In the genomic region with DNA sequence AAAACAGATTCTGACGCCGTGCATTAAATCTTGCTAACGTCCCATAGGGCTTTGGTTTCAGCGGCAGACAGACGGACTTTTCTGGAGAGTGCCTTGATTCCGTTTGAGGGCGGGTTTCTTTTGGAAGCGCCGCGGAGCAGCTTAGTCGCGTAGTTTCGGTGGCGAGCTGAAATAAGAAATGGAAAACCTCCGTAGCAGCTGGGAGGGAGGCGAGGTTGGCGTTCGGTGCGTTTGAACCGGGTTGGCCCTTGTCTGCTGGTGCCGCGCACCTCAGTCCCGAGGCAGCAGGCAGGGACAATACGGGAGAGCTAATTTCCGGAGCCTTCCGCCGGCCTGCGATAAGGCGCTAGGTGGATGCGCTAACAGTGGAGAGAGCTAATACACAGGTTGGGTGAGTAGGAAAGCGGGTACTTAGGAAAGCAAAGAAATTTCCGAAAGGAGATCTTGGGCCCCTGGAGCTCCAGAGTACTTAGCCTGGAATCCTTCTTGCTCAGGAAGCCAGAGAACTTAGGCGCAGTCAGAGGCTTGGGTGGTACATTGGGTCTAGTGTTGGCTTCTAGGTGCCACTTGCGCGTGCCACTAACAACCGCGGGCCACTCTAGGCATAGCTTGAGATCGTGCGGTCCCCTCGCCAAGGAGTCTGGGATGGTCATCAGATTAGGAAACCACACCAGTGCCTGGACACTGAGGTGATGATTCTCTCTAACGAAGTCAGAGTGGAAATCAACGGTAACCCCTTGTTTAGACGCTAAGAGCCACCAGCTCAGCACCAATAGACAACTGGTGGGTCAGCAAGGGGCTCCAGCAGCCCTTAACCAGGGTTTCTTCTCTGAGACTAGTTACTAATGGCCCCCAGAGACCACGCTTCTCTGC, we compare ENCODE assay signal across 7 mouse cellular contexts. TPM values are rescaled to one million over a fixed set of nuclear protein-coding genes. Genes with fewer than 3 reads are reported as not detected.
DNase-seq lines count a peak whose midpoint lies in the region; ATAC-seq and TF ChIP-seq lines count a peak whose summit lies in the region.

No protein-coding gene starts in this region.

- under 1% methylated on average over 44 of the region's 44 CpGs for WGBS in midbrain, embryonic 10.5 days
- WGBS in midbrain, embryonic 16.5 days: under 1% methylated on average over 44 of the region's 44 CpGs
- under 1% methylated on average over 44 of the region's 44 CpGs for WGBS in forebrain, embryonic 12.5 days
- 3% methylated on average over 44 of the region's 44 CpGs for WGBS in intestine, postnatal 0 days
- WGBS in midbrain, postnatal 0 days: 3% methylated on average over 44 of the region's 44 CpGs

- no peaks in the 10 kb centered on the region for H3K36me3 ChIP-seq in midbrain, embryonic 10.5 days
- H3K36me3 ChIP-seq in midbrain, embryonic 16.5 days (ENCODE audit: control insufficient read depth, insufficient read depth, low read length): no peaks in the 10 kb centered on the region
- no peaks in the 10 kb centered on the region for H3K36me3 ChIP-seq in forebrain, embryonic 12.5 days (replicated peaks)
- H3K36me3 ChIP-seq in intestine, postnatal 0 days (ENCODE audit: control insufficient read depth, insufficient read depth): no peaks in the 10 kb centered on the region
- H3K36me3 ChIP-seq in midbrain, postnatal 0 days (ENCODE audit: insufficient read depth, low read length): no peaks in the 10 kb centered on the region

- no peak overlapping the region for H3K4me2 ChIP-seq in midbrain, embryonic 16.5 days (ENCODE audit: low read length)
- H3K4me2 ChIP-seq in forebrain, embryonic 12.5 days: peak overlapping the region; percentile 19
- peak overlapping the region; percentile 56 for H3K4me2 ChIP-seq in intestine, postnatal 0 days (replicated peaks; ENCODE audit: low read depth)
- H3K4me2 ChIP-seq in midbrain, postnatal 0 days (ENCODE audit: low read depth, low read length, poor library complexity, severe bottlenecking): peak overlapping the region; percentile 9; the same call in 1 of the 2 replicates

- H3K9ac ChIP-seq in midbrain, embryonic 16.5 days (ENCODE audit: low read depth, low read length): no peak overlapping the region
- 0 out of 2 replicates have a peak overlapping the region, but pooled peaks have one; percentile 9 for H3K9ac ChIP-seq in forebrain, embryonic 12.5 days
- no peak overlapping the region for H3K9ac ChIP-seq in intestine, postnatal 0 days (ENCODE audit: low read depth, low read length)
- no peak overlapping the region for H3K9ac ChIP-seq in midbrain, postnatal 0 days (replicated peaks; ENCODE audit: low read length, poor library complexity, severe bottlenecking)

- peaks cover 100% of the 10 kb centered on the region for H3K27me3 ChIP-seq in midbrain, embryonic 10.5 days (ENCODE audit: low read depth, poor library complexity, severe bottlenecking)
- H3K27me3 ChIP-seq in midbrain, embryonic 16.5 days (ENCODE audit: control insufficient read depth, insufficient read depth, low read depth, low read length): peaks cover 57% of the 10 kb centered on the region
- H3K27me3 ChIP-seq in forebrain, embryonic 12.5 days: peaks cover 98% of the 10 kb centered on the region
- peaks cover 87% of the 10 kb centered on the region for H3K27me3 ChIP-seq in intestine, postnatal 0 days (replicated peaks; ENCODE audit: control insufficient read depth, insufficient read depth, low read length)
- peaks cover 59% of the 10 kb centered on the region for H3K27me3 ChIP-seq in midbrain, postnatal 0 days (ENCODE audit: insufficient read depth, low read length)

- no peaks in the 10 kb centered on the region for H3K9me3 ChIP-seq in midbrain, embryonic 10.5 days (replicated peaks)
- H3K9me3 ChIP-seq in midbrain, embryonic 16.5 days (replicated peaks; ENCODE audit: control insufficient read depth, low read length, poor library complexity, severe bottlenecking): no peaks in the 10 kb centered on the region
- H3K9me3 ChIP-seq in forebrain, embryonic 12.5 days: no peaks in the 10 kb centered on the region
- H3K9me3 ChIP-seq in intestine, postnatal 0 days (ENCODE audit: control insufficient read depth): no peaks in the 10 kb centered on the region
- no peaks in the 10 kb centered on the region for H3K9me3 ChIP-seq in midbrain, postnatal 0 days (ENCODE audit: low read length)

- ATAC-seq in midbrain, embryonic 16.5 days: no peak
- ATAC-seq in forebrain, embryonic 12.5 days (ENCODE audit: low FRiP score): no peak
- no peak for ATAC-seq in intestine, postnatal 0 days
- no peak for ATAC-seq in midbrain, postnatal 0 days (ENCODE audit: low FRiP score)

- TF ChIP-seq CTCF in intestine, postnatal 0 days (IDR thresholded peaks at IDR 0.05; ENCODE audit: low read depth): no peak
- no peak for TF ChIP-seq CTCF in midbrain, postnatal 0 days (IDR thresholded peaks at IDR 0.05)

- intact Hi-C loops in left cerebral cortex, postnatal 14 days (cut with DNase I): no loop called here

- peak overlapping the region; percentile 35 for H3K4me3 ChIP-seq in midbrain, embryonic 10.5 days
- H3K4me3 ChIP-seq in midbrain, embryonic 16.5 days (ENCODE audit: low read depth, low read length): no peak overlapping the region
- H3K4me3 ChIP-seq in forebrain, embryonic 12.5 days (replicated peaks): peak overlapping the region; percentile 13
- peak overlapping the region; percentile 32 for H3K4me3 ChIP-seq in intestine, postnatal 0 days (ENCODE audit: low read depth, low read length)
- H3K4me3 ChIP-seq in midbrain, postnatal 0 days (ENCODE audit: low read depth, low read length): peak overlapping the region; percentile 10; the same call in 1 of the 2 replicates

- peaks cover 27% of the 10 kb centered on the region for H3K4me1 ChIP-seq in midbrain, embryonic 10.5 days
- H3K4me1 ChIP-seq in midbrain, embryonic 16.5 days (ENCODE audit: control insufficient read depth, insufficient read depth, low read length): peaks cover 11% of the 10 kb centered on the region
- H3K4me1 ChIP-seq in forebrain, embryonic 12.5 days: peaks cover 19% of the 10 kb centered on the region
- H3K4me1 ChIP-seq in intestine, postnatal 0 days (replicated peaks; ENCODE audit: control insufficient read depth, insufficient read depth, low read length): 0 out of 2 replicates have a peak, but pooled peaks cover 4% of the 10 kb centered on the region
- peaks cover 11% of the 10 kb centered on the region for H3K4me1 ChIP-seq in midbrain, postnatal 0 days (ENCODE audit: insufficient read depth, low read length)

- no peak overlapping the region; the same call in 1 of the 2 replicates for H3K27ac ChIP-seq in midbrain, embryonic 10.5 days (replicated peaks)
- no peak overlapping the region for H3K27ac ChIP-seq in midbrain, embryonic 16.5 days (ENCODE audit: low read length)
- no peak overlapping the region for H3K27ac ChIP-seq in forebrain, embryonic 12.5 days
- H3K27ac ChIP-seq in intestine, postnatal 0 days (ENCODE audit: low read depth, low read length): no peak overlapping the region
- no peak overlapping the region for H3K27ac ChIP-seq in midbrain, postnatal 0 days (ENCODE audit: low read depth, low read length)

- peak; percentile 61 for DNase-seq in midbrain, embryonic 10.5 days (ENCODE audit: low spot score)
- DNase-seq in midbrain, postnatal 0 days (ENCODE audit: low spot score): no peak
- no peak for DNase-seq in frontal cortex, postnatal 10 days (ENCODE audit: low spot score in 2 of 2)
- no peak for DNase-seq in left cerebral cortex, postnatal 14 days (ENCODE audit: low spot score in 2 of 2)

RNA-seq across cellular contexts. Expression of a gene that starts 5.1 kb away (rescaled TPM):
- polyA plus RNA-seq in midbrain, embryonic 10.5 days (2016; fragmentation: Nextera tagmentation; extraction: Ambion mirVana): 6.5 and 6.7 TPM in 2 replicates
- 0.53 and 0.62 TPM in 2 replicates for polyA plus RNA-seq in midbrain, embryonic 16.5 days (2015; fragmentation: Nextera tagmentation; extraction: Ambion mirVana)
- polyA plus RNA-seq in forebrain, embryonic 12.5 days (2016; fragmentation: Nextera tagmentation; extraction: Ambion mirVana): 5.2 and 5.9 TPM in 2 replicates
- polyA plus RNA-seq in intestine, postnatal 0 days (2015; fragmentation: Nextera tagmentation; extraction: Ambion mirVana): not detected in 2 replicates
- 3.4 and 3.5 TPM in 2 replicates for total RNA-seq in midbrain, postnatal 0 days (2014; rRNA removed)
- polyA plus RNA-seq in midbrain, postnatal 0 days (2015; fragmentation: Nextera tagmentation; extraction: Ambion mirVana): 0.48 TPM in 2 replicates
- 1 to 10 TPM; 1.1 to 1.3 TPM for total RNA-seq in left cerebral cortex, postnatal 14 days (2021)
